Mouse (Mus musculus) large intestine, adult 2 months (tissue): ENCODE data around the gene Phldb1. TPM values are rescaled to one million over a fixed set of nuclear protein-coding genes. Genes with fewer than 3 reads are reported as not detected.

Source experiments
- DNase-seq: peaks from one replicate; pipeline ENCODE4 v3.0.0-alpha.2; 2012; ENCODE audit warnings: low read depth, low spot score
- WGBS: fragments of 180-500 bp; shearing (Covaris S2); methylation state at CpG from one replicate; pipeline ENCODE4 v1.1.7; 2018; 5-methylcytosine and 5-hydroxymethylcytosine counted together
- polyA plus RNA-seq: library from polyadenylated mRNA; depleted of rRNA; stranded (reverse); fragments of >200 nt; gene quantifications from 2 replicates; pipeline ENCODE4 v1.2.3, GENCODE M21; 2012

Phldb1 gene
- polyA plus RNA-seq, 1 experiment = 33.9 TPM

DNA sequence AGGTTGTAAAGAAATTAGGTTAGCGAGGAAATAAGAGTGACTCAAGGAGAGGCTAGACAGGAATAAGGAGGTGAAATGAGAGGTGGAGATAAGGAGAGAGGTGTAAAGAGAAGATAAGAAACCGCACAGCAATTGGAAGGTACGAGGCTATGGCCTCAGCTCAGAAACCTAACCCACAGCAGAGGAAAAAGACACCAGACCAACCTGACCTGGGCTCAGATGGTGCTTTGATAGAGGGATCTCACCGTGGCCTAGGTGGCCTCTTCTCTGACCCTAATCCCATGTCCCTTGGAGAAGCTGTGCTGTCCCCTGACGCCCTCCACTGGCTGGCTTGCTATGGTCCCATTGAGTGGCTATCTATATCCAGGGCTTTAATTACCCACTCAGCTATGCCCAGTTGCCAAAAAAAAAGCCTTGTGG, 2.9 kb downstream of the Phldb1 start:
- 27% methylated on average over 5 of the region's 5 CpGs for WGBS
- no peak for DNase-seq

DNA sequence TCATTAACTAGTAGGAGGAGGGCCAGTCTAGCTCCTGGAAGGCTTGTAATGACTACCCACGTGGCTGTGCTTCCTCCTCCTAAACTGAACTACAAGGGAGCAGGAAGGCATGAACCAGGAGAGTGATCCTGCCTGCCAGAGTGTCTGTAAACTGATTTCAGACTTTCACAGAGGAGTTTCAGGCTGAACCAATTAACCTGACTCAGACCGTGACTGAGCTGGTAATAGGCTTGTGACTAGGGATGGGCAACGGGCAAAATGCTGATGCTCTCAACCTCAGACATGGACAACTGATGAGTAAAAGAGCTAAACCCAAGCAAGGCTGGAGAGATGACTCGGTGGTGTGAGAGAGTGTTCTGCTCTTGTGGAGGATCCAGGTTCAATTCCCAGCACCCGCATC, 7.6 kb downstream of the Phldb1 start:
- no peak for DNase-seq
- WGBS = 74% methylated on average over 5 of the region's 5 CpGs

DNA sequence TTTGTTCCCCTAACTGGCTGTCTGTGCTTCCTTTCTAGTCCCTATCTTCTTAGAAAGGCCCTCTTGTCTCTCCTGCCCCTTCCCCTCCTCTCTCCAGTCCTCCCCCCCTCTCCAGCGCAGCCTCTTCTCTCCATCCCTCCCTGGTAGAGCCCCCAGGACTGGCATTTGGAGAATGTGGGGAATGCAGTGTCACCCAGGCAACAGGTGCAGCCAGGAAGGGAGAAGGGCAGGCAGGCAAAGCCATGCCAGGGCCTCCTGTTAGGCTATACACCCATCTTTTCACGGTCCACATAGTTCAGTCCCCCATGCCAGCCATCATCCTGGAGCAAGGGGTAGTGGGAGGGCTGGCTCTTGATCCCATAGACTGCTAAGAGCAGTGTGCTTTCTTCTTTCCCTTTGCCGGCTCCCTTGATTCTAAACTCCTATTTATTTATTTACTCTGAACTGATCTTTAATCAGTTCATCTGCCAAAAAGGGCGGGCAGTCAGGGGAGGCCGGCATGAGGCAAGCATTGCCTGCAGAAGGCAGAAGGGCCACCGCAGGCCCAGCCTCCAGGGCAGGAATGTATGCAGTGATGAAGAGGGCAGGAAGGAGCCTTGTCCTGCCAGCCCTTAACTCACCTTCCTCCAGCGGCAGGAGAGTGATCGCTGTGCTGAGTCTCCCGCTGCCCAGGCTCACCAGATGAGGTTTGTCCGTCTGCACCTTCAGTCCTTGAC, 8.4 kb downstream of the Phldb1 start:
- 50% methylated on average over 10 of the region's 10 CpGs for WGBS
- DNase-seq = no peak

DNA sequence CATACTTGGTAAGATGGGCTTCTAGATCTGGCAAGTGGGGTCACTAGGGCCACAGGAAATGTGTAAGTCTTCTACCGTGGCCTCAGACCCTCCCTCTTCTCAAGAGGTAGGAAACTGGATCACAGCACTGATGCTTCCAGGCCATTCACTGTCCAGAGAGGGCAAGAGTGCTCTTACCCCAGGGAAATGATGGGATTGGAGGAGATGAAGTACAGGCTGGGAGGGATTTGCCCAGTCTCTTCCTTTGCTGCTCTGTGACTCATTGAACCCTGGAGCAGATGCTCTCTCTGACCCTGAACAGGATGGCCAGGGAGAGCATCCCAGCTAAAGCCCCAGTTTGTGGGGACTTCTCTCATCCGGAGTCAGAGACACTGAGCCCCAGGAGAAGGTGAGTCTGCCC, 10.3 kb downstream of the Phldb1 start:
- DNase-seq = no peak
- 60% methylated on average over 2 of the region's 2 CpGs for WGBS

DNA sequence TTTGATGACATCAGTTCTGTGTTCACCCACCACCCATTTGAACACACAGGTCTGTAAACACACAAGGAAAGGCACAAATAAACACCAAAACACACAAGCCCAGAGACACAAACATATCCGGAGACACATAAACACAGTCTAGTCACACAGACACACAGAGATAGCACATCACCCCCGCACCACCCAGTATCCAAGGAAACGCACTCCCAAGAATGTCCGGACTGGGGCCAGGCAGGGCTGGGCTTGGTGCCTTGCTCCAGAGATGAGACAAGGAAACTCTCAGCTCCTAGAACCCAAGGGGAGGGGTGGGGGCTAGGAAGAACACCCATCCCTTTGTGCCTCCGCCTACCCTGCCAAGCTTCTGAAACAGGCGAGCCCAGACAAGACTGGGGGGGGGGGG, 10.8 kb downstream of the Phldb1 start:
- no peak for DNase-seq
- whole genome bisulfite sequencing = 66% methylated on average over 6 of the region's 6 CpGs

DNA sequence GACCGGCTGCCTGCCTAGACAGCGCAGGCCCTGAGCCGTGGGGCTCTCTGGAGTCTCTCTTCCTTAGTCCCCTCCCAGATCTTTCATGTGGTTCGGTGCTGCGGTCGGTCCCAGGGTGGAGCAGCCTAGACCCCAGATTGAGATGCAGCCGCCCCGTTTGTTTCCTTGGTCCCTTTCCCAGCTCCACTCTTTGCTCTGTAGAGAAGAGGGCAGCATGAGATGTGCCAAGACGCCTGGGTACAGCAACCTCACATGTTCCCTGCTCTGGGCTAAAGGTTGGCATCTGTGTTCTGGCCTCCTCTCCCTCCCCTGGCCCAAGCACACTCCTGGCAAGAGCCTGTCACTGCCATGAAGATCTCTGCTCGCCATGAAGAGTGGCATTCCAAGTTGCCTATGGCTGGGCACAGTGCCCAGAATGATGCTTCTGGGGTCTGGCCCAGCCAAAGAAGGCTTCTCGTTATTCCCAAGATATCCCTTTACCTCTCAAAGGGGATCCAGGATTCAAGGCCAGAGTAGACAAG, 11.4 kb downstream of the Phldb1 start:
- DNase-seq = no peak
- 64% methylated on average over 11 of the region's 11 CpGs for WGBS

DNA sequence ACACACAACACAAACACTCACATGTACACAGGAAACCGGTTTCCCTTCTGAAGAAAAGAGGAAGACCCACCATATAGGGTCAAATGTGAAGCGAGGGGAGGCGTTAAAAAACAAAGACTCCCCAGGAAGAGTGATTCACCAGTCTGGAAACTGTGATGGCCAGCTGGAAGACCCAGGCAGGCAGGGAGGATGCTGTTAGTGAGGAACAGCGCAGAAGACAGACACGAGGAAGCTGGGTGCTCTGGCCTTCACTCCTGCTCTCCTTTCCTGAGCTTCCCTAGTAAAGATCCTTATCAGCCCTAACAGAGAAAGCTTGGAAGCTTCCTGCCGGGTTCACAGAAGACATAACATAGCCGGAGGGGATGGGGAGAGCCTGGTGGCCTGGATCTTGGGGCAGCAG, 12.0 kb downstream of the Phldb1 start:
- 41% methylated on average over 7 of the region's 7 CpGs for WGBS
- DNase-seq = no peak

DNA sequence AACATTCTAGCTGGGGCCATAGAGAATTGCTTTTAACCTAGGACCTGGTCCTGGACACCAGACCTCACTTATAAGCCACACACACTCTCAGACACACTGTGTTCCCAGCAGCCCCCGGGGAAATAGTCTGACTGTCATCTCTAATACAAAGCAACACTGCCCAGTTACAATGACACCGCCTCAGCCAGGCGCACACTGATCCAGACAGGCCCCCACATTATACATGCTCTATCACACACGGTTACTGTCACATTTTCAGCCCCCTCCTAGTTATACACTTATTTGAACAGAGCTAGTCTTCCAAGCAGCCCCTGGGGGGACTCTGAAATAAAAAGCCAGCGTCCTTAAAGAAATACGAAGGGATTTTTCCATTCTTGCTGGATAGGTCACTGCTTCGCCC, 12.4 kb downstream of the Phldb1 start:
- 69% methylated on average over 7 of the region's 7 CpGs for WGBS
- DNase-seq = no peak

DNA sequence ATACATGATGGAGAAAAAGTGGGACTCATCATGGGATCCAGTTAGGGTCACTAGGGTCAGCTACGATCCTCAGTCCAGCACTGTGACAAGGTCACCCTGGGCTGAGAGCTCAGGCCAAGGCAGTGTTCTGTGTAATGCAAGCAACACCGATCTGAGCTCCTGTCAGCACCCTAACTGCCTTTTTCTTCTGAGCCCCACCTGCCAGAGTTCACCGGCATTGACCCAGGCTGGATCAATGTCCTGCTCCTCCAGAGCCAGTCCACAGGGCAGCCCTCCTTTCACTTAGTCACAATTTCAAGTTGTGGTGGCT, 13.2 kb downstream of the Phldb1 start:
- WGBS = 83% methylated on average over 3 of the region's 3 CpGs

DNA sequence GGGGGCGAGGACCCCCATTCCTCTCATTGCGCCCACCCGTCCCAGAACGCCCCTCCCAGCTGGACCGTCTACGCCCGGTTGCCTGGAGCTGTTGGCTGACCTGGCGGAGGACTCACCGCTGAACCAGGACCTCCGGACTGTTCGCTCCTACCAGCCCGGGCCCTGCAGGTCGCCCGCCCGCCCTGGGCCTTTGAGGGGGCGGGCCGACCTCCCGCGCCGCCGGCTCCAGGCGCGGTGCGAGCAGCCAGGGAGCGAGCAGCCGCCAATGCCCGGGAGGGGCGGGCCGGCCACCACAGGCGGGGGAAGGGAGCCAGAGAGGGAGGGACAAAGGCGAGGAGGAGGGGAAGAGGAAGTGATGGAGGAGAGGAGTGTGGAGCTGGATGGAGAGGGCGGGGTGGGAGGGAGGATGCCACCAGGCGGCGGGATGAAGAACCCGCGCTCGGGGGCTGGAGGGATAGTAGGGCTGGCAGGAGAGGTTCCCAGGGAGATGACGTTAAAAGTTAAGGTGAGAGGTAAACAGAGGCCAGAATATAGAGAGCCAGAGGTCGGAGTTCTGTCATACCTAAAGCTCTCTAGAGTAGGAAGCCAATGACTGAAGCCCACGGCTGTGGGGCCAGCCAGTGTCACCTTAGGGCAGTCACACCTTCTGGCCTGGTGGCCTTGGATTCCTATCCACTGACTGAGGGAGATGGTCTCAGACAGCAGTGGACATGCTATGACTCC, 13.7 kb downstream of the Phldb1 start:
- peak; percentile 59 for DNase-seq
- 4% methylated on average over 40 of the region's 40 CpGs for whole genome bisulfite sequencing

More for the DNA sequence above, 13.2 kb downstream of the Phldb1 start:
- no peak for DNase-seq

DNA sequence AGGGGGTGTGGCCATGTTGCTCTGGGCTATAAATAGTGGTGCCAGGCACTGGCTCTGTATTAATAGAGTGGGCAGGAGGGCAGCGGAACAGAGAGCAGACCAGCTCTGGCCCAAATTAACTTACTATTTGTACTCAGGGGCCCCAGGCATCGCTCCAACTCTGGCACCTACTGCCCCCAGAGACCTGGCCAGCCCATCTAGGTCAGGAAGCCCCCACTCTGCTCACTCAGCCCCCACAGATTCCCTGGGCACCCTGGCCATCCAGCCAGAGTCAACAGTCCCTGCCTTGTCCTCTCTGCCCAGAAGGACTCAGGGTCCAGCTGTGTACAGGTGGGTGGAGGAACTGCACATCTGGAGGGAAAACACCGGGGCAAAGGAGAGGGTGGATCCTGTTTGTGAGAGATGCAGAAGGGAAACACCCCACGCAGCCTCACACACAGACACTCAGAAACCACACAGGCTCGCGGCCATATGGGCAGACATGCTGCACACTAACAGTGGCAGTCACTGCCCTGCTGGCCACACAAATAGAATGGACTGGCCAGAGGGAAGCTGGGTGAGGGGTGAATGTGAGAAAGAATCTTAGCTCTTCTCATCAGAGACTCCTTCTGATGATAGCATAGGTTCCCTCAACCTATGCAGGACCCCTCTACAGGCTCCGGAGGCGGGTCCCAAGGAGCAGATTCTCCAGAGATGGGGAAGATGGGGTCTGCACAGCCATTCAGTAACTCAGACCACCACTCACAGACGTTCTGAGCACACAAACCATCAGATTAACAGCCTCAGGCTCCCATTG, 14.4 kb downstream of the Phldb1 start:
- DNase-seq = no peak

DNA sequence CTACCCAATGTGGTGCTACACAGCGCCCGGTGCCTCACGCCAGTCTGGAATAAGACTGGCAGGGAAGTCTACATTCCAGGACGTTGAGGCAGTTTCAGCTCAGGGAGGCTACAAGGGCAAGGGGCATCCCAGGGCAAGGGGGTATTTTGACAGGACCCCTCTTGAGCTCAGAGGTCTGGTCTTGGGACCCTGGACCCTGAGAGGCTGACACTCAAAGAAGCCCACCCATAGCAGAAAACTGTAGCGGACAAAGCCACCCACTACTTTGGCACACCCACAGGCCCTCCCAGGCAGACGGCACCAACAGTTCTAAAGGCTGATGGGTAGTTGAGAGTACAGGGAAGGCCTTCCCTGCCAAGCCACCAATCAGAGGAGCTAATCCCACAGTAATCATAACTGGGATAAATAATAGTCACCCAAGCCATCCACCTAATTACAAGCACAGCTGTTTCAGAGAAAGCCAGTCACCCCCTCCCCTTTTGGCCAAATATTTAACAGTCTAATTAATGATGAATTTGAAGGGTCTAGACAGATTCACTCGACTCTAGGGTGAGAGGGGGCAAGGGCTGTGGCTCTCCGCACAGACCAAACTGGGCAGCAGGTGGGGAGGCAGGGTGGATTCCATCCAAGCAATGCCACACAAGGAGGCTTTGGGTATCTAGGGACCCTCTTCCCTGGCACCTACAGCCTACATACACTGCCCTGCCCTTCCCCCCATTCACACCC, 15.2 kb downstream of the Phldb1 start:
- 74% methylated on average over 8 of the region's 8 CpGs for WGBS
- no peak for DNase-seq

More for the DNA sequence above, 14.4 kb downstream of the Phldb1 start:
- 15% methylated on average over 9 of the region's 9 CpGs for WGBS

DNA sequence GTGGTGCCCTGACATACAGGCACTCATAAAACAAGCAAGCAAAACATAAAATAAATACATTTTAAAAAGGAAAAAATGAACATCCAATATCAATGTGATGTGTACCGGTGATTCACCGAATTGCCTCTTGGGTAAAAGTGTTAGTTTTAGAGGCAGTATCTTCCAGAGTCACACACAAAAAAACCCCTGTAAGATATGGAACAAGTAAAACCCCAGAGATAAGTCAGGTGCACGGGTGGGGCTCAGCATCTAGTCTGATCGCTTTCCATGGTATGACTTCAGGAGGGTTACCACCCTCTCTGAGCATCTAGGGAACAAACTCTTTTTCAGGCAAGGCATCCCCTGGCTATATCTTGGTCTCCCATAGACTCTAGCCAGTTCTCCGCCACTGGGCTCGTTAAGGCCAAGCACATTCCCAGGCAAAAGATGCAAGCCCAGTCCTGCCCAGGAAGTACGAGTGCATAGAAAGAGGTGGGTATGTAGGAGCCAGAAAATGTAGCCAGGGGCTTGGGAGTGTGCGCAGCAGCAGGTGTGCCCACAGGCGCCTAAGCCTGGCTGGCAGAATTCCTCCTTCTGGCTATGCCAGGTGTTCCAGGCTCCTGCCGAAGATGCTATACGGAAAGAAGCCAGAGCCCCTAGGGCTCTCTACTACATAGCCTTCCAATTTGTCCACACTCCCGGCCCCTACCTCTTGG, 15.9 kb downstream of the Phldb1 start:
- WGBS = 78% methylated on average over 12 of the region's 12 CpGs
- DNase-seq = no peak

DNA sequence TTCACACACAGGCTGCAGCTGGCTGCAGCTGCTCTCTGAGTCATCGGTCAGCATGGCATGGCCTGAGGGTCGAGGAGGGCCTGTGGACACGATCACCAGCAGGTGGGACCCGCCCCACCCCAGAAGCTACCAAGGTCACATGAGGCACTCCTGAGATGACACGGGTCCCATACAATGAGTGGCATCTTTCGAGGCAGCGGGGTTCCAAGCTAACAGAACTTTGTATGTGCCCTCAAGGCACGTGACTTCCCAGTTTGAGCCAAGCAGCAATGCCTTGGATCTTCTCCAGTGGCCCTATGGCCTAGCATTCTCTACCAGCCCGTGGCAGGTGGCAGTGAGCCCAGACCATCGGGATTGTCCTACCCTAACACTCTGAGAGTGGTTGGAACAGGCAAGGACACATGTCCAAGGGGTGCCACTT, 17.2 kb downstream of the Phldb1 start:
- no peak for DNase-seq
- 39% methylated on average over 10 of the region's 10 CpGs for WGBS

DNA sequence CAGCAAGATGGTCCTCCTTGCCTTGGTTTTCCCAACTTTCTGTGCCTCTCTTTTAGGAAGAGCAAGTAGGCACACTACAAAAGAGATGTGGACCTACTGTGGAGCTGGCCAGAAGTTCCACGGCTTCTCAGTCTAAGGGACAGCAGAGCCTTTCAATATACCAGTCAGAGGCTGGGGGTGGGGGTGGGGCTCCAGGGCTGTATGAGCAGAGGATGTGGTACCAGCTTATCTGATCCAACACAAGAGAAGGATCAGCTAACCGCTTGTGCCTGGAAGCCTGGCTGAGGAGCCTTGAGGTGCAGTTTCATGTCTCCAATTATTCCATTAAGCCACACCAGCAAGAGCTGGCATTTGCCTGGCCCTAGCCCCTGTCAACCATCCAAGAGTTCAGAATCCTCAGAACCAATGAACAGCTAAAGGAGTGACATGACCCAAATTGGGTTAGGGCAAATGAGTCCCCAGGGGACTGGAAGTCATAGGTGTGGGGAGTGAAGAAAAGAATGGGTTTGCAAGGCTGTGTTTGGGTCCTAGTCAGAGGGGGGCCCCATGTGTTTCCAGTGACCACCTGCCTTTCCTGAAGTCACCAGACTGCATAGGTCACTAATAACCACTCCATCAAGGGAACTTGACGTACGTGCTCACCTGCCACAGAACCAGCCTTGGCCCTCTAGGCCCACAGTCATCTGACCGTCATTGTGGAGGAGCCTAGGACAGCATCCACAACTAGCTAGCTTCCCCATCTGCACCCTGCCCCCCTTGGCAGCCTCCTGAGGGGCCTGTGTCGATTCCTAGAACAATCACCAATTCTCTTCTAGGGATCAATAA, 17.8 kb downstream of the Phldb1 start:
- WGBS = 79% methylated on average over 6 of the region's 6 CpGs
- DNase-seq = no peak

DNA sequence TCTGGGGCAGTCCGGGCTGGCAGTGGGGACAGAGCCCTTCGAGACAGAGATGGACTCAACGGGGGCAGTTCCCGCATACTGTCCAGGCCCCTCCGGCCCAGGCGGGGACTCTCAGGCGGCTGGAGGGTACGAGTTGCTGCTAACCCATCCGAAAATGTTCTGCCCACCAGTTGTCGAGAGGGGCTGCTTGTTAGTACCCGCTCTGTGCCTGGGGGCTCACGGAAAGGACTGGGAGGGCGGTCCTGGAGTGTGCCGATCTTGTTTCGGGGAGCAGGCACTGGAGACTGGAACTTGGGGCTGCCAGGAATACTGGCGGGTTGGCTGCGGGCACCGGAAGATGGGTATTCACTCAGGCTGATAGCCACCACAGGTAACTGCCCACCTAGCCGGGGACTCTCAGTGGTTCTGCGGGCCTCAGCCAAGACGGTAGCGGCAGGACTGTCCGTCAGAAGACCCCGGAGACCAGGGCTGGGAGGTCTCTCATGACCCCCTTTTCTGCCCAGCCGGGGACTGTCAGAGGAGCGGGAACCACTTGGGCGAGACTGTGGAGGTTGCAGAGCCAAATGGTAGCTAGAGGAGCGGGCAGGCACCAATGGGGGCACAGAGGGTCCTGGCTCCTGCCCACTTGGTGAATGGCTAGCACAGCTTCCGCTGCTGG, 19.2 kb downstream of the Phldb1 start:
- DNase-seq = no peak
- 97% methylated on average over 29 of the region's 29 CpGs for WGBS

DNA sequence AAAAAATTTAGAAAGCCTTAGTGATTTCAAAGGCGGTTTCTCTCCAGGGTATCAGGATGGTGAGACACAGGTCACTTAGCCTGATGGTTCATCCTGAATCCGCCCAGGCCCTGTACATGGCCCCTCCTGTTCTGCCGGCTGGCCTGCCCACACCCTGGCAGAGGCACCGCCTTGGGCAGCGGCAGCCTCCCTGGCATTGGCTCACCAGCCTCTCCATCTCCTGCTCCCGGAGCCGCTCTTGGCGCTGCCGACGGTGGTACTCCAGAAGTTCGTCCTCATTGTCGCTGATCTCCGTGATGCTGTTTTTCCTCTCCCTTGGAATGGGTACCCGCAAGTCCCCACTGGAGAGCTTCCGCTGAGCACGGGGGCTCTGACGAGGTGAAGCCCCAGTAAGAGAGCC, 19.9 kb downstream of the Phldb1 start:
- 90% methylated on average over 17 of the region's 17 CpGs for WGBS
- DNase-seq = no peak

DNA sequence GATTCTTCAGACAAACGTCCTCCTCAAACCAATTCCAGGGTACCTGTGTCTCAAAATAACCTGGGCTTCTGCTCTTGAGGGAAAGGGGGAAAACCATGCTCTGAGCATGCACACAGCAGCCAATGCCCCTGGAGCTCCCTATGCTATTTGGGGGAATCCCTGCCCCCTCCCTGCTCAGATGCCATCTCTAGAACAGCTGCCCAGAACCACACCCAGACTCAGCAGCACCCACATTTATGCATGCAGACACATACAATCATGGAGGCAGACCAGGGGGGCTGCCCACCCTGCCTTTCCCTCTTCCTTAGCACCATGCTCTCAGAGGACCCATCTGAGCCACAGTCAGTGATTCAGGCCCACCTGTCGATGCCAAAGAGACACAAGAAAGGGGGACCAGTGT, 21.4 kb downstream of the Phldb1 start:
- no peak for DNase-seq
- WGBS = 53% methylated on average over 2 of the region's 2 CpGs
